Mouse (Mus musculus) hindbrain, postnatal 0 days (tissue): ENCODE measurements around the gene Tjp2. TPM values are rescaled to one million over a fixed set of nuclear protein-coding genes. Genes with fewer than 3 reads are reported as not detected.
"Not testable (repeated sequence)": the region's sequence is repeated elsewhere in the genome, so short reads cannot be mapped to it uniquely, and the experiment has no call there.

Source experiments
- ATAC-seq: fragments of 200-750 bp; cut with Nextera tagmentation; 2 replicates; pipeline ENCODE4 v1.8.0; 2017; ENCODE audit warnings: mild to moderate bottlenecking, moderate TSS enrichment, moderate library complexity
- DNase-seq: peaks from one replicate; pipeline ENCODE4 v3.0.0-alpha.2; 2015; ENCODE audit warnings: low spot score
- H3K27ac ChIP-seq: fragments of 300-500 bp; sonication (generic); 2 replicates; pipeline ENCODE4 v1.5.1; 2014; ENCODE audit warnings: mild to moderate bottlenecking
- H3K27me3 ChIP-seq: fragments of 300-500 bp; sonication (generic); 2 replicates; pipeline ENCODE4 v1.6.1; 2014; ENCODE audit warnings: low read length, mixed read lengths; ENCODE audit not compliant: insufficient read depth
- H3K36me3 ChIP-seq: fragments of 300-500 bp; sonication (generic); 2 replicates; pipeline ENCODE4 v1.6.1; 2014; ENCODE audit warnings: low read length, mixed read lengths; ENCODE audit not compliant: insufficient read depth
- H3K4me1 ChIP-seq: fragments of 300-500 bp; sonication (generic); 2 replicates; pipeline ENCODE4 v1.6.1; 2014; ENCODE audit warnings: antibody characterized with exemption, low read length, mixed read lengths; ENCODE audit not compliant: insufficient read depth
- H3K4me2 ChIP-seq: fragments of 300-500 bp; sonication (generic); 2 replicates; pipeline ENCODE4 v1.6.1; 2014; ENCODE audit warnings: low read depth, mild to moderate bottlenecking, low read length, moderate library complexity, mixed read lengths
- H3K4me3 ChIP-seq: fragments of 300-500 bp; sonication (generic); 2 replicates; pipeline ENCODE4 v1.5.1; 2014; ENCODE audit warnings: low read length
- H3K9ac ChIP-seq: fragments of 300-500 bp; sonication (generic); replicated peaks from 2 replicates; pipeline ENCODE4 v1.6.1; 2014; ENCODE audit warnings: mild to moderate bottlenecking, low read length, moderate library complexity, mixed read lengths
- H3K9me3 ChIP-seq: fragments of 300-500 bp; sonication (generic); 2 replicates; pipeline ENCODE4 v1.6.1; 2016; ENCODE audit warnings: low read length, mixed read lengths
- CTCF ChIP-seq: IDR thresholded peaks from 2 replicates; pipeline ENCODE4 v1.5.1; 2016; ENCODE audit warnings: antibody characterized with exemption, control low read depth, low read depth
- WGBS: fragments of 180-500 bp; shearing (Covaris S2); extraction: QIAGEN DNeasy Blood & Tissue Kit; methylation state at CpG from one replicate; pipeline ENCODE4 v1.1.7; 2014; 5-methylcytosine and 5-hydroxymethylcytosine counted together
- polyA plus RNA-seq: library from polyadenylated mRNA; unstranded; fragments of >200 nt; fragmentation: Nextera tagmentation; extraction: Ambion mirVana; gene quantifications from 2 replicates; pipeline ENCODE4 v1.2.1, GENCODE M21; 2015
- total RNA-seq: library from RNA; depleted of rRNA; stranded (reverse); fragments of >200 nt; gene quantifications from 2 replicates; pipeline ENCODE4 v1.2.3, GENCODE M21; 2014

The Tjp2 gene
- total and polyA plus RNA-seq, 2 experiments from 2014 or later = 13.9 to 15.8 TPM

GRCm38 (mm10) chr19:24243340-24243739, 18.5 kb upstream of the Tjp2 start:
- DNase-seq (no peak), ATAC-seq (no peak)
- no peaks in the 10 kb centered on the region for H3K27me3 ChIP-seq
- H3K9me3 ChIP-seq = no peaks in the 10 kb centered on the region
- WGBS = 83% methylated on average over 6 of the region's 6 CpGs
- no peak for TF ChIP-seq CTCF
- H3K4me1 ChIP-seq = no peaks in the 10 kb centered on the region
- no peaks in the 10 kb centered on the region for H3K36me3 ChIP-seq
- H3K4me3 ChIP-seq = no peak overlapping the region
- H3K27ac ChIP-seq = no peak overlapping the region
- H3K9ac ChIP-seq = no peak overlapping the region
- no peak overlapping the region for H3K4me2 ChIP-seq

- ATAC-seq = no peak
- H3K4me1 ChIP-seq = no peaks in the 10 kb centered on the region
- H3K27ac ChIP-seq = no peak overlapping the region
- H3K4me2 ChIP-seq = no peak overlapping the region
- TF ChIP-seq CTCF = no peak
- DNase-seq = no peak
- no peaks in the 10 kb centered on the region for H3K9me3 ChIP-seq
- whole genome bisulfite sequencing = 29% methylated on average over 14 of the region's 14 CpGs
- H3K36me3 ChIP-seq = no peaks in the 10 kb centered on the region
- H3K4me3 ChIP-seq = no peak overlapping the region
- H3K27me3 ChIP-seq = no peaks in the 10 kb centered on the region
- no peak overlapping the region for H3K9ac ChIP-seq
These were observed 17.1 kb upstream of the Tjp2 start for GRCm38 (mm10) chr19:24241799-24242546.

GRCm38 (mm10) chr19:24241271-24241670, 16.4 kb upstream of the Tjp2 start:
- ATAC-seq (no peak), DNase-seq (no peak)
- Histone ChIP-seq H3K4me3 (no peak overlapping the region), H3K4me2 (no peak overlapping the region), H3K9me3 (no peaks in the 10 kb centered on the region), H3K4me1 (no peaks in the 10 kb centered on the region), H3K27me3 (no peaks in the 10 kb centered on the region), H3K36me3 (no peaks in the 10 kb centered on the region), H3K9ac (no peak overlapping the region), H3K27ac (no peak overlapping the region)
- no peak for TF ChIP-seq CTCF
- 81% methylated on average over 8 of the region's 8 CpGs for WGBS

GRCm38 (mm10) chr19:24238011-24238410, 13.2 kb upstream of the Tjp2 start:
- Histone ChIP-seq H3K4me1 (no peaks in the 10 kb centered on the region), H3K9me3 (no peaks in the 10 kb centered on the region), H3K9ac (no peak overlapping the region), H3K27ac (no peak overlapping the region), H3K36me3 (no peaks in the 10 kb centered on the region), H3K27me3 (no peaks in the 10 kb centered on the region), H3K4me3 (no peak overlapping the region), H3K4me2 (no peak overlapping the region)
- DNase-seq (no peak), ATAC-seq (no peak)
- TF ChIP-seq CTCF = no peak
- 86% methylated on average over 4 of the region's 4 CpGs for WGBS

- DNase-seq, H3K4me2 ChIP-seq, H3K27ac ChIP-seq, H3K36me3 ChIP-seq, H3K9ac ChIP-seq, H3K4me3 ChIP-seq, H3K9me3 ChIP-seq, ATAC-seq, H3K4me1 ChIP-seq, H3K27me3 ChIP-seq: not testable (repeated sequence)
- 95% methylated on average over 1 of the region's 1 CpGs for WGBS
These were observed 7.5 kb upstream of the Tjp2 start for GRCm38 (mm10) chr19:24232356-24232755.

- no peak for TF ChIP-seq CTCF
- H3K9ac ChIP-seq = no peak overlapping the region
- 1% methylated on average over 17 of the region's 17 CpGs for WGBS
These were observed 471 bp upstream of the Tjp2 start for GRCm38 (mm10) chr19:24225305-24225696.

GRCm38 (mm10) chr19:24223851-24224251, 979 bp downstream of the Tjp2 start:
- Histone ChIP-seq H3K36me3 (no peaks in the 10 kb centered on the region), H3K4me1 (no peaks in the 10 kb centered on the region), H3K4me2 (peak overlapping the region; percentile 86), H3K4me3 (peak overlapping the region; percentile 48), H3K27ac (peak overlapping the region; percentile 60; the same call in 1 of the 2 replicates), H3K9ac (peak overlapping the region; percentile 40; the same call in 1 of the 2 replicates), H3K9me3 (no peaks in the 10 kb centered on the region), H3K27me3 (peaks cover 17% of the 10 kb centered on the region; the same call in 1 of the 2 replicates)
- 20% methylated on average over 11 of the region's 11 CpGs for WGBS
- DNase-seq (no peak), ATAC-seq (no peak)
- TF ChIP-seq CTCF = no peak

More at GRCm38 (mm10) chr19:24225305-24225696, 471 bp upstream of the Tjp2 start:
- ATAC-seq (no peak), DNase-seq (no peak)
- Histone ChIP-seq H3K36me3 (no peaks in the 10 kb centered on the region), H3K4me1 (no peaks in the 10 kb centered on the region), H3K27ac (no peak overlapping the region; the same call in 1 of the 2 replicates), H3K9me3 (no peaks in the 10 kb centered on the region), H3K4me3 (peak overlapping the region; percentile 48), H3K4me2 (peak overlapping the region; percentile 86), H3K27me3 (peaks cover 17% of the 10 kb centered on the region; the same call in 1 of the 2 replicates)
